Mouse (Mus musculus) hindbrain, embryonic 10.5 days (tissue): ENCODE results near the gene Rbm20. TPM values are rescaled to one million over a fixed set of nuclear protein-coding genes. Genes with fewer than 3 reads are reported as not detected.
A peak's percentile ranks its signal among the peaks of the same experiment; 100 is the strongest.

Experiments
- DNase-seq: peaks from one replicate; pipeline ENCODE4 v3.0.0-alpha.2; 2017; ENCODE audit warnings: low spot score
- H3K27ac ChIP-seq: fragments of 300-500 bp; sonication (generic); 2 replicates; pipeline ENCODE4 v1.5.1; 2016; ENCODE audit warnings: mild to moderate bottlenecking, moderate library complexity
- H3K27me3 ChIP-seq: fragments of 300-500 bp; sonication (generic); 2 replicates; pipeline ENCODE4 v1.6.1; 2016; ENCODE audit warnings: mild to moderate bottlenecking; ENCODE audit not compliant: poor library complexity, insufficient read depth, severe bottlenecking
- H3K36me3 ChIP-seq: fragments of 300-500 bp; sonication (generic); 2 replicates; pipeline ENCODE4 v1.6.1; 2016; ENCODE audit warnings: mild to moderate bottlenecking, moderate library complexity
- H3K4me1 ChIP-seq: fragments of 300-500 bp; sonication (generic); replicated peaks from 2 replicates; pipeline ENCODE4 v1.6.1; 2016; ENCODE audit warnings: mild to moderate bottlenecking
- H3K4me3 ChIP-seq: fragments of 300-500 bp; sonication (generic); 2 replicates; pipeline ENCODE4 v1.5.1; 2016; ENCODE audit warnings: mild to moderate bottlenecking, moderate library complexity
- H3K9me3 ChIP-seq: fragments of 300-500 bp; sonication (generic); 2 replicates; pipeline ENCODE4 v1.6.1; 2016; ENCODE audit warnings: mild to moderate bottlenecking, moderate library complexity
- WGBS: fragments of 180-500 bp; shearing (Covaris S2); methylation state at CpG from one replicate; pipeline ENCODE4 v1.1.7; 2016; 5-methylcytosine and 5-hydroxymethylcytosine counted together
- polyA plus RNA-seq: library from polyadenylated mRNA; unstranded; fragments of >200 nt; fragmentation: Nextera tagmentation; extraction: Ambion mirVana; gene quantifications from 2 replicates; pipeline ENCODE4 v1.2.1, GENCODE M21; 2016

The Rbm20 gene
- polyA plus RNA-seq, 1 experiment from 2014 or later: 1.1 TPM

DNA sequence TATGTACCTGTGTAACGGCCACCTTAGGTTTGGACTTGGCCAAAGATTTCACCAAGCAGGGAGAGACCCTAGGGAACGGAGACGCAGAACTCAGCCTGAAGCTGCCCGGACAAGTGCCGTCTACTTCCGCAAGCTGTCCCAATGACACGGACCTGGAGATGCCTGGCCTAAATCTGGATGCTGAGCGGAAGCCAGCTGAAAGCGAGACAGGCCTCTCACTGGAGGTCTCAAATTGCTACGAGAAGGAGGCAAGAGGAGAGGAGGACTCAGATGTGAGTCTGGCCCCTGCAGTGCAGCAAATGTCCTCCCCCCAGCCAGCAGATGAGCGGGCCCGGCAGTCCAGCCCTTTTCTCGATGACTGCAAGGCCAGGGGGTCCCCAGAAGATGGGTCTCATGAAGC lies 174.2 kb downstream of the Rbm20 start:
- Histone ChIP-seq H3K4me3 (no peak overlapping the region), H3K27me3 (no peaks in the 10 kb centered on the region), H3K36me3 (no peaks in the 10 kb centered on the region), H3K4me1 (peaks cover 38% of the 10 kb centered on the region), H3K27ac (peak overlapping the region; percentile 71), H3K9me3 (no peaks in the 10 kb centered on the region)
- no peak for DNase-seq
- 82% methylated on average over 13 of the region's 13 CpGs for WGBS

DNA sequence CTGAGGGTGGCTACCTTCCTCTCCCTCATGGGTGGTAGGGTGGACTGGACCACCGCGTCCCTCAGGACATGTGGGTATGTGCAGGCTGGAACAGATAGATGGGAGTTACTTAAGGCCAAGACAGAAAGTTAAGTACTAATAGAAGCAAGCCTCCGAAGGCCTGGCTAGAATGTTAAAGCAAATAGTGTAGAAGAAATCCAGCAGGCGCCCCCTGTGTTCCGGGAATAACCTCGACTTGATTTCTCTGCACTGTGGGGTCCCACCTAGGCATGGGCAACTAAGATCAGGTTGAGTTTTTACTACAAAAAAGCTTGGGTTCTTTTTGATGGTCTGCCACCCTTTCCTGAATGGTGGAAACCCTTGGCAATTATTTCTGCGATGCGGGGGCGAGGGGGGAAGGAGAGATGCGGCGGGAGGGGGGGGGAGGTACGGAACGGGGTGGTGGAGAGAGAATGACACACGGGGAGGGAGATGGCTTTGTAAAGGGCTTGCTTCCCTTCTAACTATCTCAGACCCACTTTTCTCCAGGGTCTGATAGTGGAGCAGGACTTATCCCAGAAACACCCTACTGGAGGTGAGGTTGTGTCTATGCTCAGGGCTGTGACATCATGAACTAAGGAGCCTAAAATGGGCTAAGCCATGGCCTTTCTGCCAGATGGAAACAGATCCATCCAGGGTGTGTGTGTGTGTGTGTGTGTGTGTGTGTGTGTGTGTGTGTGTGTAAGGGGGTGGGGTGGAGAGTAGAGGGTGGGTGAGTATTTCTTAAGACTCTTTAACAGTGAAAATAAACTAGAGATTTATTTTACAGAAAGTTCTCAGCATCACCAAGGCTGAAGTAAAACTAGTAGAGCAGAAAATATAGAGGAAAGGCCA lies 175.0 kb downstream of the Rbm20 start:
- Histone ChIP-seq H3K4me1 (peaks cover 38% of the 10 kb centered on the region), H3K27ac (peak overlapping the region; percentile 71), H3K9me3 (no peaks in the 10 kb centered on the region), H3K27me3 (no peaks in the 10 kb centered on the region), H3K36me3 (no peaks in the 10 kb centered on the region), H3K4me3 (peak overlapping the region; percentile 20; the same call in 1 of the 2 replicates)
- DNase-seq: no peak
- WGBS: 88% methylated on average over 14 of the region's 14 CpGs

DNA sequence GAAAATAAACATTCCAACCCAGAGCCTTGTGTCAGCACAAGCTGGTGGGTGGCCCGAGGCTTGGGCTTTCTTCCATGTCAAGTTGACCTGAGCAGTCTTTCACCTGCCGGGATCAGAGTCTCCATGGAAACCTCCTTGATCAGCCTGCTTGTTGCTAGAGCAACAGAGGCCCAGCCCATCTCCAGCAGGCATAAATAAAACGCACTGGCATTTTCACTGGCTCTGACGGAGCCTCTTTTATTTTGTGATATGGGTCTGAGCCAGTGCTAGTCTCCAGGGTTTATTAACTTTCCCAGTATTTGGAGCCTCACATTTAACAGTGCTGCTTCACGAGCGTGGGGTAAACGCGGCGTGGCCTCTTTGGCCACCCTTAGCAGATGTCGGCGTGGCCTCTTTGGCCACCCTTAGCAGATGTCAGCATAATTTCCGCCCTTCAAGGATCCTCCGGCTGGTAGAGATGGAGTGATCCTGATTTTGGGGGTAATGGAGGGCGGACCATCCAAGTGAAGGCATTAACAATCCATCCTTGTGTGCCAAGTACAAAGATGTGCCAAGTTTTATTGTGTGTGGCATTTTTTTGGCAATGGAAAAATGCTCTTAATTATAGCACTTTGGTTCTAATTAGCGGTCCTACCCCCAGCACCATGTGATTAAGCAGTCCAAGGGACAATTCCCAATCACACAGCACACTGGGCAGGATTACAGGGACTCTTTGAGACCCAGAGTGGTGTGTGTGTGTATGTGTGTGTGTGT lies 175.8 kb downstream of the Rbm20 start:
- H3K4me3 ChIP-seq: peak overlapping the region; percentile 20; the same call in 1 of the 2 replicates
- H3K9me3 ChIP-seq: no peaks in the 10 kb centered on the region
- peak overlapping the region; percentile 71 for H3K27ac ChIP-seq
- H3K4me1 ChIP-seq: peaks cover 44% of the 10 kb centered on the region
- H3K36me3 ChIP-seq: no peaks in the 10 kb centered on the region
- H3K27me3 ChIP-seq: no peaks in the 10 kb centered on the region
- 50% methylated on average over 15 of the region's 15 CpGs for WGBS
- peak; percentile 52 for DNase-seq

DNA sequence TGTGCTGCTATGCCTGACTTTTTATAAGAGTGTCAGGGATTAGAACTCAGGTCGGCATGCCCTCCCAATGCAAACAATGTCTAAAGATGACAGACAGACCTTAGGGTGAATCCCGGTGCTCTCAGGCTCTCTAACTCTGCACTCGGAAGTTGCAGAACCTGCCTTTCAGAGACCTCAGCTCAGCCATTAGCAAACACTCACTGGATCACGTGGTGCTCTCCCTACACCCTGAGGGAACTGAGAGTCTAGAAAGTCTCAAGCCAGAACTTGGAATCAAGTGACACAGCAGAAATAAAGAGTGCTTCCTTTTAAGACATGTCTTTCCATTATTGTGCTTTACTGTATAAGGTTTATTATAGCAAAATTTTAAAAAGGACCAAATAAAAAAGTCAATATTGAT lies 177.9 kb downstream of the Rbm20 start:
- Histone ChIP-seq H3K36me3 (no peaks in the 10 kb centered on the region), H3K27ac (no peak overlapping the region), H3K9me3 (no peaks in the 10 kb centered on the region), H3K4me3 (no peak overlapping the region), H3K27me3 (no peaks in the 10 kb centered on the region), H3K4me1 (peaks cover 53% of the 10 kb centered on the region)
- no peak for DNase-seq
- 71% methylated on average over 4 of the region's 4 CpGs for WGBS

DNA sequence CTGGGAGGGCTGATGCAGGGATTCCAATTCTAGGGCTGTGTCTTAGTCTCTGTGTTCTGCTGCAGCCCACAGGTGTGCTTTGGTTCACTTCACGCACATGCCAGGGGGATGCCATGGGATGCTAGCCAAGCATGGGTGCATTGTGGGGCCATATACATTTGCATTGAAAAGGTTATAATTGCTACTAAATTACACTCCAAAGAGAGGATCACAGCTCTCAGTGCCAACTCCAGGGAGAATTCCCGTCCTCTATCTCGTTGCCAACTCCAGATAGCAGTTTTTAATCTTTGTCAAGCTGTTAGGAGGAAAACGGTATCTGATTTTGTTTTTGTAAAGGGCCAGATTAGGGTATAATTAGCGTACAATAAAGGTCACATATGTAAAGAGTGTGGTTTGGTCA lies 178.7 kb downstream of the Rbm20 start:
- Histone ChIP-seq H3K36me3 (no peaks in the 10 kb centered on the region), H3K27me3 (no peaks in the 10 kb centered on the region), H3K4me3 (no peak overlapping the region), H3K27ac (no peak overlapping the region), H3K4me1 (peaks cover 46% of the 10 kb centered on the region), H3K9me3 (no peaks in the 10 kb centered on the region)
- 89% methylated on average over 5 of the region's 5 CpGs for WGBS
- DNase-seq: no peak

DNA sequence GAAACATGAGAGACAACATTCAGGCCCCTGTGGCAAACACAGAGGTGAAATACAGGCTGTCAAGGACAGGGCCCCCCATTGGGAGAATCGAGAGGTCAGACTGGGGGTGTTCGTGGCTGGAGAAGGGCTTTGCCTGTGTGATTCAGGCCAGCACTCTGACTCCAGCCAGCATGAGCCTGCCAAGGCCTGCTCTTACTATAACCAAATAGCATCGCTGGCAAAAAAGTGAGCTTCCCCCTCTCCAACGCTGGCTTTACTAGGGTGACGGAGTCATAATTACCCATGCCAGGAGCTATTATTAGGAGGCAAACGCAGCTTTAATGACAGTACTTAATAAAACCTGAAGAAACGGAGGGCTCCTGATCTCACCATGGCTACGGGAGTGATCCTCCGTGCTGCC lies 179.7 kb downstream of the Rbm20 start:
- no peak overlapping the region for H3K27ac ChIP-seq
- H3K4me1 ChIP-seq: peaks cover 40% of the 10 kb centered on the region
- DNase-seq: no peak
- no peaks in the 10 kb centered on the region for H3K27me3 ChIP-seq
- H3K9me3 ChIP-seq: no peaks in the 10 kb centered on the region
- H3K36me3 ChIP-seq: no peaks in the 10 kb centered on the region
- WGBS: 81% methylated on average over 9 of the region's 9 CpGs
- no peak overlapping the region for H3K4me3 ChIP-seq

DNA sequence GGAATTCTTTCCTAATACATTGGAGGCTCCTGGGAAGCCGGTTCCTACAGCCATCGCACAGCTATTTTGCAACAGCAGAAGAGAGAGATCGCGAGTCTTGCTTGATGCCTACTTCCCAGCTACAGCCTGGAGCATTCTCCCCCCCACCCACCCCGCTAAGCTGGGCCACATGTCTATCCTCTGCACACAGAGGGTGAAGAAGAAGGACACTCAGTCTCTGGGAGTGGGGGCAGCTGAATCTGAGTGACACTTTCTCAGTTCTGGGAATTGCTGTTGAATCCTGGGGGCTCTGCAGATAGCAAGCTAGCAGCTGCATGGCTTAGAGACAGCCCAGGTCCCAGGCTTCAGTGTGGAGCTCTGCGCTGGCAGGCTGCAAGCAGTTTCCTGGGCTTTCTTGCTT lies 180.9 kb downstream of the Rbm20 start:
- 84% methylated on average over 6 of the region's 6 CpGs for WGBS
- no peak overlapping the region for H3K4me3 ChIP-seq
- H3K27ac ChIP-seq: 0 out of 2 replicates have a peak overlapping the region, but pooled peaks have one; percentile 43
- peaks cover 31% of the 10 kb centered on the region for H3K4me1 ChIP-seq
- H3K9me3 ChIP-seq: no peaks in the 10 kb centered on the region
- no peak for DNase-seq
- no peaks in the 10 kb centered on the region for H3K36me3 ChIP-seq
- no peaks in the 10 kb centered on the region for H3K27me3 ChIP-seq

DNA sequence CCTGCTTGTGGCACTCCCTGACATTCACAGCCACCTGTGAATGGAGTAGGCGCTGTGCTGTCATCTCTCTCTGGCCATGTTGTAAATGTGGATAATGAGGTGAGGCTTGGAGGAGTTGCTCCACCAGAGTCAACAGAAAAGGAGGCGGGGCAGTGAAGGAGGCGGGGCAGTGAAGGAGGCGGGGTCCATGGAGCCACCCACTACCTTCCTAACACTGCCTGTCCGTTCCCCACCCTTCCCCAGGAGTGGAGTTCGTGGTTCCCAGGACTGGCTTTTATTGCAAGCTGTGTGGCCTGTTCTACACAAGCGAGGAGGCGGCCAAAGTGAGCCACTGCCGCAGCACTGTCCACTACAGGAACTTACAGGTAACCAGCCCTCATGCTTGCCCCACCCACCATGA lies 182.0 kb downstream of the Rbm20 start:
- H3K27me3 ChIP-seq: no peaks in the 10 kb centered on the region
- no peak for DNase-seq
- 26% methylated on average over 9 of the region's 9 CpGs for WGBS

DNA sequence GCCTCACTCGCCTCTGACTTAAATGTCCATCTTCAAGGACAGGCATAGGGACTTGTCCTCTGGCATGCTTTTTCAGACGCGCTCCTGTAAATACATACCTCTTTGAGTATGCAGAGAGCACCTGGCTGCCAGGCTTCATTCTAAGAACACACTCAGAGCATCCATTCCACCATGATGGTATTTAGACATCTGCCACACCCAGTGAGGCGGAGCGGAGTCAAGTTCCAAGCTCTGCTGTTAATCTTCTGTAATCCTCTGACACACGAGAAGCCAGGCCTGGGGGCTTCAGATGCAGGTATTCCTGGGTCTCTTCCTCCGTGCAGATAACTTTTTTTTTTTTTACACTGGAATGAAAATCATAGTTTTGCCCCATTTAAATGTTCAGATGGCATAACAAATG lies 182.5 kb downstream of the Rbm20 start:
- 56% methylated on average over 7 of the region's 7 CpGs for WGBS
- Histone ChIP-seq H3K36me3 (no peaks in the 10 kb centered on the region), H3K27me3 (no peaks in the 10 kb centered on the region), H3K4me3 (no peak overlapping the region), H3K27ac (no peak overlapping the region), H3K4me1 (peaks cover 25% of the 10 kb centered on the region), H3K9me3 (no peaks in the 10 kb centered on the region)
- no peak for DNase-seq

More for the DNA sequence above, 182.0 kb downstream of the Rbm20 start:
- Histone ChIP-seq H3K4me3 (no peak overlapping the region), H3K27ac (no peak overlapping the region), H3K36me3 (no peaks in the 10 kb centered on the region), H3K9me3 (no peaks in the 10 kb centered on the region), H3K4me1 (peaks cover 25% of the 10 kb centered on the region)

DNA sequence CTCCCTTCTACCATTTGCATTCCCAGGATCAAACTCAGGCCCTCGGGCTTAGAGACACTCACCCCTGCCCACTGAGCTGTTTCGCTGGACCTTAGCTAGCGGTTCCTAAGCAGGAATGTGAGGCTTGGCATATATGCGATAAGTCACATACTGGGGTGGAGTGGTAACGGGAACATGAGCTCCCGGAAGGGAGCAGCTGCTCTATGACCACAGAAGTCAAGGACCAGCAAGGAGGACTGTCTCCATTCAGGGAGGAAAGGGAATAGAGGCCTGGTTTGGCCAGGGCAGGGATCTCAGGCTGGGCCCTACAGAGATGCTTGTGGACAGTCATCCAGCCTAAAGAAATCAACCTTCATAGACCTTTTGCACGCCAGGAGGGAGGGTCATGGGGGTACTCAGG lies 184.2 kb downstream of the Rbm20 start:
- H3K4me1 ChIP-seq: peaks cover 19% of the 10 kb centered on the region
- no peaks in the 10 kb centered on the region for H3K27me3 ChIP-seq
- H3K27ac ChIP-seq: no peak overlapping the region
- WGBS: 81% methylated on average over 7 of the region's 7 CpGs
- no peak for DNase-seq
- no peak overlapping the region for H3K4me3 ChIP-seq
- H3K9me3 ChIP-seq: no peaks in the 10 kb centered on the region
- no peaks in the 10 kb centered on the region for H3K36me3 ChIP-seq

DNA sequence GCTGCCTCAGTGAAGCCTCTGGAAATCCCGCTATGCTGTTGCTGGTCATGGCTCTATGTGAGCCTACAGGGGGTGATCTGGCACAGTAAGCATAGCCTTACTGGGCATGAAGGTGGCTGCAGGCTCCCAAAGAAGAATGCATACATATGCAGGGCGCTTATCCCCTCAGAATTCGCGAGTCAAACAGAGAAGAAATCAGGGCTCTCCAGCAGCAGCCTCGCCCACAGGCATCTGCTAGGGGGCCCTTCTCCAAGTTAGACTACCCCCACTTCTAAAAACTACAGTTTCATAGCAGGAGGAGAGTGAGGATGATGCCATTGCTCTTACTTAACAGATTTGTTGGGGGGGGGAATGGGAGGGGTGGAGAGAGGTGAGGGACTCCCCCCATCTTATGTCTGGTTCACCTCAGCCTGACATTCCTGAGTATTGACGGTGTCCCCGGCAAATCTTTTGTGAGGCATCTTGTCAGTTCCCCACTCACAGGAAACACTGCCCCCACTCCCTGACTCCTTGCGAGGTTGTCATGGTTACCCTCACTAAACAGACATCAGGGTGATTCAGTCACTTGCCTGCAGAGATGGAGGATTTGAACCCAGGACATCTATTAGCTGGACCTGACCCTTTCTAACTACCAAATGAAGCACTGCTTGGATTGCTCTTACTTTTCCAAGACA lies 185.6 kb downstream of the Rbm20 start:
- H3K27me3 ChIP-seq: no peaks in the 10 kb centered on the region
- H3K27ac ChIP-seq: no peak overlapping the region
- no peak for DNase-seq
- H3K4me1 ChIP-seq: peaks cover 16% of the 10 kb centered on the region
- H3K4me3 ChIP-seq: no peak overlapping the region
- 66% methylated on average over 8 of the region's 8 CpGs for WGBS
- no peaks in the 10 kb centered on the region for H3K36me3 ChIP-seq
- H3K9me3 ChIP-seq: no peaks in the 10 kb centered on the region

DNA sequence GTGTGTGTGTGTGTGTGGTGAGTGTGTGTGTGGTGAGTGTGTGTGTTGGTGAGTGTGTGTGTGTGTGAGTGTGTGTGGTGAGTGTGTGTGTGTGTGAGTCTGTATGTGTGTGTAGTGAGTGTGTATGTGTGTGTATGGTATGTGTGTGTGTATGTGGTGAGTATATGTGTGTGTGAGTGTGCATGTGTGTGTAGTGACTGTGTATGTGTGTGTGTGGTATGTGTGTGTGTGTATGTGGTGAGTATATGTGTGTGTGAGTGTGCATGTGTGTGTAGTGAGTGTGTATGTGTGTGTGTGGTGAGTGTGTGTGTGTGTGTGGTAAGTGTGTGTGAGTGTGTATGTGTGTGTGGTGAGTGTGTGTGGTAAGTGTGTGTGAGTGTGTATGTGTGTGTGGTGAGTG lies 190.1 kb downstream of the Rbm20 start:
- Histone ChIP-seq H3K4me1 (0 out of 2 replicates have a peak, but pooled peaks cover 3% of the 10 kb centered on the region), H3K9me3 (no peaks in the 10 kb centered on the region), H3K27me3 (no peaks in the 10 kb centered on the region), H3K36me3 (no peaks in the 10 kb centered on the region), H3K4me3 (no peak overlapping the region), H3K27ac (no peak overlapping the region)
- DNase-seq: no peak

DNA sequence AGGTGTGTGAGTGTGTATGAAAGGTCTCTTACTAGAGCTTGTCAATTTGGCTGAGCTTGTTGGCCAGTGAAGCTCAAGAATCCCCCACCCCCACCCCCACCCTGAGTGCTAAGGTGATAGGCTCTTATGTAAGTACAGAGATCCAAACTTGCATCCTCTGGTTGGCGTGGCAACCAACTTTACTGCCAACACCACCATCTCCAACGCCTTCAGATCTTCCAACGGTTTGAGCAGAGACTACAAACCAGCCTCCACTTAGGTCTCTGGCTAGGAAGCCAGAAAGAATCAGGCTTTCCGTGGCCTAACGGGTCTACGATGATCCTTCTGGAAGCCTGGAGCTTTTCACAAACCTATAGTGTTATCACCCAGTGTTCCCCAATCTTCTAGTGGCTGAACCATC lies 191.0 kb downstream of the Rbm20 start:
- no peak overlapping the region for H3K27ac ChIP-seq
- 88% methylated on average over 6 of the region's 6 CpGs for WGBS
- no peaks in the 10 kb centered on the region for H3K9me3 ChIP-seq
- H3K4me3 ChIP-seq: no peak overlapping the region
- no peaks in the 10 kb centered on the region for H3K27me3 ChIP-seq
- no peaks in the 10 kb centered on the region for H3K36me3 ChIP-seq
- DNase-seq: no peak
- no peaks in the 10 kb centered on the region for H3K4me1 ChIP-seq
